Comparison of ENCODE assay signal across 17 mouse cellular contexts in genomic region chr1:158642247-158642646, GRCm38 (mm10).
"Had no signal": no experiment of that assay in that cellular context is flagged by ENCODE, and none has a peak within 500 bp of the region (broad histone marks: within the 10 kb centered on the region; RNA-seq: fewer than 3 reads in every experiment).

No protein-coding gene starts in this region.

- ATAC-seq: liver, embryonic 12.5 days; liver, postnatal 0 days; lung, postnatal 0 days; midbrain, embryonic 13.5 days; midbrain, embryonic 15.5 days; midbrain, embryonic 16.5 days had no signal

- DNase-seq: left cerebral cortex, postnatal 4 days; liver; liver, embryonic 13.5 days; liver, postnatal 0 days; lung, adult 18-20 months; lung, adult 2 months; lung, embryonic 14.5 days; lung, postnatal 10 days; lung, postnatal 14 days; lung, postnatal 36 days; lung, postnatal 4 days; midbrain, embryonic 14.5 days had no signal
